Mouse (Mus musculus) liver, adult 2 months (tissue): ENCODE results near the gene Atp5g2. TPM values are rescaled to one million over a fixed set of nuclear protein-coding genes. Genes with fewer than 3 reads are reported as not detected.

ENCODE experiments used
- DNase-seq: peaks from one replicate; pipeline ENCODE4 v3.0.0-alpha.2; 2011; ENCODE audit warnings: low read depth, low spot score; ENCODE audit errors: extremely low read depth
- H3K27ac ChIP-seq: fragments of 200-500 bp; replicated peaks from 2 replicates; pipeline ENCODE4 v1.5.1; 2012; ENCODE audit warnings: low read depth, mild to moderate bottlenecking, control low read depth, inconsistent platforms, low read length; ENCODE audit not compliant: insufficient read depth
- H3K27me3 ChIP-seq: fragments of 200-500 bp; 2 replicates; pipeline ENCODE4 v1.6.1; 2012; ENCODE audit warnings: mild to moderate bottlenecking, moderate library complexity, low read length, inconsistent platforms; ENCODE audit not compliant: control insufficient read depth, insufficient read depth
- H3K36me3 ChIP-seq: fragments of 200-500 bp; 2 replicates; pipeline ENCODE4 v1.6.1; 2012; ENCODE audit warnings: low read length, inconsistent platforms; ENCODE audit not compliant: control insufficient read depth, insufficient read depth
- H3K4me1 ChIP-seq: fragments of 200-500 bp; 2 replicates; pipeline ENCODE4 v1.6.1; 2011; ENCODE audit warnings: low read length; ENCODE audit not compliant: control insufficient read depth, insufficient read depth
- H3K4me3 ChIP-seq: fragments of 200-500 bp; 2 replicates; pipeline ENCODE4 v1.5.1; 2011; ENCODE audit warnings: low read depth, mild to moderate bottlenecking, control low read depth, low read length, moderate library complexity; ENCODE audit not compliant: insufficient read depth
- H3K79me2 ChIP-seq: fragments of 200-500 bp; 2 replicates; pipeline ENCODE4 v1.6.1; 2012; ENCODE audit warnings: inconsistent platforms, mild to moderate bottlenecking, low read length, moderate library complexity; ENCODE audit not compliant: control insufficient read depth, insufficient read depth
- H3K9ac ChIP-seq: fragments of 200-500 bp; 2 replicates; pipeline ENCODE4 v1.6.1; 2012; ENCODE audit warnings: low read depth, mild to moderate bottlenecking, control low read depth, inconsistent platforms, low read length
- CTCF ChIP-seq: fragments of 200-500 bp; IDR thresholded peaks from 2 replicates; pipeline ENCODE4 v1.5.1; 2011; ENCODE audit warnings: low read depth, low read length, control low read depth
- POLR2A ChIP-seq: fragments of 200-500 bp; IDR thresholded peaks from 2 replicates; pipeline ENCODE4 v1.6.1; 2011; ENCODE audit warnings: low read length, control low read depth; ENCODE audit not compliant: insufficient read depth; ENCODE audit errors: extremely low read depth
- WGBS: fragments of 180-500 bp; shearing (Covaris S2); methylation state at CpG from one replicate; pipeline ENCODE4 v1.1.7; 2018; 5-methylcytosine and 5-hydroxymethylcytosine counted together
- polyA plus RNA-seq: library from polyadenylated mRNA; depleted of rRNA; stranded (reverse); fragments of >200 nt; gene quantifications from 2 replicates; pipeline ENCODE4 v1.2.3, GENCODE M21; 2012
- total RNA-seq: library from RNA; depleted of rRNA; stranded (reverse); fragments of >200 nt; gene quantifications from 2 replicates; pipeline ENCODE4 v1.2.3, GENCODE M21; 2014

The Atp5g2 gene
- total and polyA plus RNA-seq, 2 experiments = 149 to 342 TPM

DNA sequence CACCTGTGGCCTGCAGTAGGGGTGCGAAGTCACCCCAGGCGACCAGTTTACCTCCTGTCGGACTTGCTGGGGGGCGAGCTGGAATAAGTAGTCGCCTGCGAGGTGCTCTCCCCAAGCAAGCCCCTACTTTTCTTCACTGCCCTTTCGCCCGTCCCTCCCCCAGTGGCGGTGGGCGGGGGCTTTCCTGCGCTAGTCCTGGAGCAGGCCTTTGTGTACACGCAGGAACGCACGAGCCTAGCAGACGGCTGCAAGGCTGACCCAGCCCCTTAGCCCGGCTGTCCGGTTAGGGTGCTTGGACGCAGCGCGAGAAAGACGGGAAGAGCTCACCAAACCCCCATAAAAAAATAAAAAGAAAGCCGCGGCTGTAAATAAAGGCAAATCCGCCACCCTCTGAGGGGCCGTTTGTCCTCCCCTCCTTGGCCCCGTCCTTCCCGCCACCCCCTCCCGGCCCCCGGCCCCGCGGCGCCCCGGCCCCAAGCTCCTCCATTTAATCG lies 384 bp downstream of the Atp5g2 start:
- H3K79me2 ChIP-seq = peaks cover 9% of the 10 kb centered on the region; the same call in 1 of the 2 replicates
- peaks cover 3% of the 10 kb centered on the region; the same call in 1 of the 2 replicates for H3K36me3 ChIP-seq
- peak overlapping the region; percentile 57 for H3K4me3 ChIP-seq
- peak overlapping the region; percentile 74 for H3K9ac ChIP-seq
- 1% methylated on average over 34 of the region's 34 CpGs for WGBS
- H3K27me3 ChIP-seq = no peaks in the 10 kb centered on the region
- peak overlapping the region; percentile 77 for H3K27ac ChIP-seq
- TF ChIP-seq CTCF (no peak), POLR2A (peak; percentile 82)
- peaks cover 3% of the 10 kb centered on the region; the same call in 1 of the 2 replicates for H3K4me1 ChIP-seq
- peak; percentile 69 for DNase-seq

DNA sequence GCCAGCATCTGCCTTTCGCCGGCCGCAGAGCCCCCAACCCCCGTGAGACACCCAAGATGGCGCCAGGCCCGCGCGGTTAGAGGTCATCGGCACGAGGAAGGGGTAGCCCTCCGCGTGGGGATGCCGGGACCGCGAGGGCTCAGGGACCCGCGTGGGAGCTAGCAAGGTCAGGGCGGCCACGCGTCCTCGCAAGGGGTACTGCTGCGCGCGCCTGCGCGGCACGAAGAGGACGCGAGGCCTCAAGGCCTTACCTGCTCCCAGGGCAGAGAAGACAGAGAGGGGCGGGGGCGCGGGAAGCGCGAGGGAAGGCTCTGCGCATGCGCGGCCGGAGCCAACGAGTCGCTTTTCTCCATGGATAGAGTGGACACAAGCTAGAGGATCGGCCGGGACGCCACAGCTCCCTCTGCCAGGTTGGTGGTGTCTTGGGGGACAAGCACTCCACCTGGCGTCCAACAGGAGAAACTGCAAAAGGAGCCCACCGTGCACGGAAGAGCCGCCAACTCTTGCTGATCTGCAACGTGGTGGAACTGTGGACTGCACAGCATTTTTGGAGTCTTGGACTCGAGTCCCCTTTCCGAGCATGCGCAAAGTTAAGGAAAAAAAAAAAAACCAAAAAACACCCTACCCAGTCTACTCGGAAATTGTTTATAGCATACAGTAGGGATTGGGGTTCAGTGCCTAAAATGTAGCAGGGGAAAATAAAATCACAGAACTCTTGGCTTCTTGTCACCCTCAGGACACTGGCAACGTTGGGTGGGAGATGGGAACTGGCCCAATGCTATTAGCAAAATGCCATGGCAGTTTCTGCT lies 1.2 kb downstream of the Atp5g2 start:
- Histone ChIP-seq H3K79me2 (peaks cover 9% of the 10 kb centered on the region; the same call in 1 of the 2 replicates), H3K4me3 (peak overlapping the region; percentile 91), H3K27me3 (no peaks in the 10 kb centered on the region), H3K4me1 (peaks cover 3% of the 10 kb centered on the region; the same call in 1 of the 2 replicates), H3K9ac (peak overlapping the region; percentile 98), H3K27ac (peak overlapping the region; percentile 97), H3K36me3 (peaks cover 9% of the 10 kb centered on the region)
- DNase-seq = peak; percentile 95
- peak; percentile 83 for TF ChIP-seq POLR2A
- TF ChIP-seq CTCF = peak; percentile 100
- under 1% methylated on average over 53 of the region's 53 CpGs for WGBS

DNA sequence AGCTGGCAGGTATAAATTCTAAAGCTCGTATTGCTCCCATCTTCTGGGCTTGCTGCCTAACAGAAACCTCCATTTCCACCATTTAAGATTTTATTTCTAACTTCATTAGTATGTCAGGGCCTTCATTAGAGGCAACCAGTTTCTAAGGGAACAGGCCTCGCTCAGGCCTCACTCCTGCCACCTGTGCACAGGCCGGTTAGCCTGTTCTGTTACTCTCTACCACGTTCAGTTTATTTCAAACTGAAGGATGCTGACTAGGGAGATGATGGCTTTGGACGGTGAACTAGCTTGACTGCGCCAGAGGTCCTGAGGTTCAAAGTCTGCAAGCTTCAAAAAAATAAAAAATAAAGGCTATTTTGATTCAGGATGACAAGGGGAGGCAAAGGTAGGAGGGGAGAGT lies 1.9 kb downstream of the Atp5g2 start:
- WGBS = 4% methylated on average over 6 of the region's 6 CpGs
- Histone ChIP-seq H3K36me3 (peaks cover 10% of the 10 kb centered on the region), H3K27me3 (no peaks in the 10 kb centered on the region), H3K4me1 (peaks cover 3% of the 10 kb centered on the region; the same call in 1 of the 2 replicates), H3K9ac (peak overlapping the region; percentile 98), H3K27ac (peak overlapping the region; percentile 97), H3K4me3 (peak overlapping the region; percentile 91), H3K79me2 (peaks cover 9% of the 10 kb centered on the region; the same call in 1 of the 2 replicates)
- TF ChIP-seq CTCF = no peak
- no peak for TF ChIP-seq POLR2A
- peak; percentile 56 for DNase-seq

DNA sequence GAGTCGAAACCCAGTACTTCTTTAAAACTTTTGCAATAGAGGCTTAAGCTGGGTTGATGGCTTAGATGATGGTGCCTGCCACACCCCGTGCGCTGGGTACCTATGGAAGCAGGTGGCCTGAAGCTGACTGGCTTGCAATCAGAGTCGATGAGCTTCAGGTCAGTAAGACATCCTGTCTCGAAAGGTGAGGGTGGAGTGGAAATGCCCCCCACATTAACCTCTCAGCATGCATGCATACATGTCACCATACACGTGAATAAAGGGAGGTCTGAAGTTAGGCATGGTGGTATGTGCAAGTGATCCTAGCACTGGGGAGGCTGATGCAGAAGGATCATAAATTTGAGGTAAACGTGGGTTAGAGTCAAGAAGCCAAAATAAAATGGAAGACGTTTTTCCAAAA lies 2.6 kb downstream of the Atp5g2 start:
- TF ChIP-seq CTCF (no peak), POLR2A (no peak)
- Histone ChIP-seq H3K4me3 (no peak overlapping the region), H3K4me1 (peaks cover 3% of the 10 kb centered on the region; the same call in 1 of the 2 replicates), H3K36me3 (peaks cover 16% of the 10 kb centered on the region), H3K27me3 (no peaks in the 10 kb centered on the region), H3K79me2 (peaks cover 9% of the 10 kb centered on the region; the same call in 1 of the 2 replicates), H3K27ac (no peak overlapping the region), H3K9ac (peak overlapping the region; percentile 45; the same call in 1 of the 2 replicates)
- no peak for DNase-seq
- WGBS = 85% methylated on average over 8 of the region's 8 CpGs

DNA sequence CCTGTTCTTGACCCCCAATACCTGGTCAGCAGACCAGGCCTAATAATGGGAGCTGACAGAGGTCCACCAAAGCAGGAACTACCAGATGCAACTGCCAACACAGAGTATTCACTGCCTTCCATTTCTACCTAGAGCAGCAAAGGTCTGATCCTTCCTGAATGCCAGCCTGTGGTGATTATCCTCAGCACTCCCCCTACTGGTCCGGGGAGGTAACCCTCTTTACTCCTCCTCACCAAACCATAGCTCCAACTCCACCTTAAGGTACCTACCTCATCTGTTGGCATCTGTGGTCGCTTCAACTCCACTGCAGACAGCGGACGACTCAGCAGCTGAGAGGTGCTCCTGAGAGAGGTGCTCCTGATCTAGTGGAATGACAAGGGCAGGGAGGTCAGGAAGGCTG lies 6.7 kb downstream of the Atp5g2 start:
- no peak for TF ChIP-seq POLR2A
- peak; percentile 66; the same call in 1 of the 2 replicates for TF ChIP-seq CTCF
- Histone ChIP-seq H3K36me3 (peaks cover 48% of the 10 kb centered on the region), H3K27me3 (no peaks in the 10 kb centered on the region), H3K27ac (no peak overlapping the region), H3K79me2 (peaks cover 5% of the 10 kb centered on the region; the same call in 1 of the 2 replicates), H3K4me3 (no peak overlapping the region), H3K9ac (no peak overlapping the region), H3K4me1 (peaks cover 3% of the 10 kb centered on the region; the same call in 1 of the 2 replicates)
- peak; percentile 45 for DNase-seq
- WGBS = 26% methylated on average over 4 of the region's 4 CpGs
